Mouse (Mus musculus): ENCODE data around the gene Il1a.

DNA sequence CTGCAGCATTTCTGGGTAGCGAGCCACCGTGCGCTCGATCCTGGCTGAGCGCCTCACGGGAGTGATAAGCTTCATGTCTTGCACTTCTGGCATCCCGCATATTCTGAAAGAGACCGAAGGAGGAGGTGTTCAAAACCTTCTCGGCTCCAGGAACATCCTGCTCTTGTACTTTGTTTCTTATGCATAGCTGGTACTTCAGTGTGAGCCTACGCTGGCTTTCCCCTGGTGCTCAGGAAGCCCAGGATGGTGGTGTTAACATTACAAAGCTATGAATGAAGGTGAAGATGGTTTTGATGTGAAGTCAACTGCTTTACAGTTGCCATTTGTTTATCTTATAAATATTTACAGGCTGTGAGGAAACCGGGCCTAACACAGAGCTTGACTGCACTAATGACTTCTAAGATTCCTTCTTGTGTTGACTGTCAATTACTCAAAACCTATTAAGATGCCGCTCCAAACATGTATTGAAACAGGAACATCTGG lies 40.6 kb downstream of the Il1a start:
- TF ChIP-seq CTCF (IDR thresholded peaks at IDR 0.05; ENCODE audit: borderline replicate concordance, extremely low read depth, insufficient read depth, insufficient read length) = no peak
- TF ChIP-seq POLR2A (IDR thresholded peaks at IDR 0.05; ENCODE audit: borderline replicate concordance, extremely low read depth, insufficient read depth, insufficient read length, poor library complexity, severe bottlenecking) = no peak
